Mouse (Mus musculus): ENCODE measurements around the gene Arl4d. TPM values are rescaled to one million over a fixed set of nuclear protein-coding genes. Genes with fewer than 3 reads are reported as not detected.
"Not testable (repeated sequence)": the region's sequence is repeated elsewhere in the genome, so short reads cannot be mapped to it uniquely, and the experiment has no call there.

The Arl4d gene
- total and polyA plus RNA-seq, 2 experiments, result 21.0 to 87.9 TPM

DNA sequence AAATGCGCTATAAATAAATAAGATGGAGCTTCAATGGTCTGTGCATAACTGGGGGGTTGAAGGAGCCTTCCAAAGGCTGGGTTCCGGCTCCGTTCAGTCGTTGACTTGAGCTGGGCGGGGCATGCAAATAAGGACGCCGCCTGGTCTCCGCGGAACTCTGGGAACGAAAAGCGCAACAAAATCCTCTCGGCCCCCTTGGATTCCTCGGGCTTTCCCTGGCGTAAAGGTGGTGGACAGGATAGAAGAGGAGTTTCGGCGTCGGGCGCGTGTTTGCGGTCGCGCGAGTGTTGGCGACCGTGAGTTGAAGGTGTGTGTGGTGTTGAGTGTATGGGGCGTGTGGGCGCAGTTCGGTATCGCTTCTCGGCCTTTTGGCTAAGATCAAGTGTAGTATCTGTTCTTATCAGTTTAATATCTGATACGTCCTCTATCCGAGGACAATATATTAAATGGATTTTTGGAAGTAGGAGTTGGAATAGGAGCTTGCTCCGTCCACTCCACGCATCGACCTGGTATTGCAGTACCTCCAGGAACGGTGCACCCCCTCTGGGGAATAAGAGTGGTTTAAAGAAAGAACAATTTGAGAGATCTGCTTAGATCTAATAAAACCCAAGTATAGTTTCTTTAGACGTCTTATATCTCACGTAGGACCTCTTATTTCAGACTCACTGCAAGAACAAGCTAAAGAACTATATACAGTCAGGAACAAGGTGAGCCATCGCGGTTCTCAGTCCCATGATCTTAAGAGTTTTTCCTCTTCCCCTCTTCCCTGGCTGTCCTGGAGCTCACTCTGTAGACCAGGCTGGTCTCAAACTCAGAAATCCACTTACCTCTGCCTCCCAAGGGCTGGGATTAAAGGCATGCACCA is 7.2 kb upstream of the Arl4d start:
- DNase-seq (ENCODE audit: extremely low read depth, low read depth, low spot score), result peak; percentile 98
- peak; percentile 85 for TF ChIP-seq POLR2A (IDR thresholded peaks at IDR 0.05; ENCODE audit: extremely low read depth, insufficient read depth, low read length)
- not testable (repeated sequence) for H3K27me3 ChIP-seq (ENCODE audit: control insufficient read depth, insufficient read depth, low read length); H3K79me2 ChIP-seq (ENCODE audit: control insufficient read depth, insufficient read depth, low read length); H3K36me3 ChIP-seq (ENCODE audit: control insufficient read depth, insufficient read depth, low read length)
- peak overlapping the region; percentile 100 for H3K27ac ChIP-seq (replicated peaks; ENCODE audit: insufficient read depth, low read depth, low read length)
- WGBS, result under 1% methylated on average over 39 of the region's 40 CpGs
- peak overlapping the region; percentile 95 for H3K9ac ChIP-seq (ENCODE audit: low read depth, low read length)
- H3K4me1 ChIP-seq (ENCODE audit: control insufficient read depth, insufficient read depth, low read length), result peaks cover 13% of the 10 kb centered on the region
- H3K4me3 ChIP-seq (ENCODE audit: insufficient read depth, low read depth, low read length), result peak overlapping the region; percentile 56; the same call in 1 of the 2 replicates

DNA sequence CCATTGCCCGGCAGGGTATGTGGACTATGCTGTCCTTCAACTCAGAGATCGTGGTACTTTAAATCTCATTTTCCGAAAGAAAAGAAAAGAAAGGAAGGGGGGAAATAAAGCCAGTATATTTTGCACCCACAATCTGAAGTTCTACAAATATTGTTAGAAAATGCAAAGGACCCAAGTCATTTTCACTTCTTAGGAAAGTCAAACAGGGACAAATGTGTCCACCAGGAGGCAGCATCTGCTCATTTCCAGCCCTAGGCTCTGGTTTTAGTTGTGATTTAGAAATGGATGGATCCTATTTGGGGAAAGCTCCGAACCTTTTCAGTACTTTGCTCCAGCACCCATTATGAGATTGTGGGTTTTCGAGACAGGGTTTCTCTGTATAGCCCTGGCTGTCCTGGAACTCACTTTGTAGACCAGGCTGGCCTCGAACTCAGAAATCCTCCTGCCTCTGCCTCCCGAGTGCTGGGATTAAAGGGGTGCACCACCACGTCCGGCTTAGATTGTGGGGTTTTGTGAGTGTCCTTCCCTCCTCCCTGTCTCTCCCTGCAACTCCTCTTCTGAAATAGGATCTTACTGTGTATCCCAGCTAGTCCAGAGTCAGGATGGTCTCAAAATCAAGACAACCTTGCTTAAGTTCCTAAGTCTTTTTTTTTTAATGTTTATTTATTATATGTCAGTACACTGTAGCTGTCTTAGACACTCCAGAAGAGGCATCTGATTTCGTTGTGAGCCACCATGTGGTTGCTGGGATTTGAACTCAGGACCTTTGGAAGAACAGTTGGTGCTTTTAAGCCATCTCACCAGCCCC is 6.4 kb upstream of the Arl4d start:
- TF ChIP-seq CTCF (IDR thresholded peaks at IDR 0.05; ENCODE audit: low read depth, low read length) (peak; percentile 52), POLR2A (IDR thresholded peaks at IDR 0.05; ENCODE audit: extremely low read depth, insufficient read depth, low read length) (no peak)
- H3K79me2 ChIP-seq (ENCODE audit: control insufficient read depth, insufficient read depth, low read length), result no peaks in the 10 kb centered on the region
- H3K27me3 ChIP-seq (ENCODE audit: control insufficient read depth, insufficient read depth, low read length), result no peaks in the 10 kb centered on the region
- no peaks in the 10 kb centered on the region for H3K36me3 ChIP-seq (ENCODE audit: control insufficient read depth, insufficient read depth, low read length)
- no peak overlapping the region for H3K4me3 ChIP-seq (ENCODE audit: insufficient read depth, low read depth, low read length)
- peak overlapping the region; percentile 48 for H3K27ac ChIP-seq (replicated peaks; ENCODE audit: insufficient read depth, low read depth, low read length)
- DNase-seq (ENCODE audit: extremely low read depth, low read depth, low spot score), result peak; percentile 76
- H3K9ac ChIP-seq (ENCODE audit: low read depth, low read length), result no peak overlapping the region
- H3K4me1 ChIP-seq (ENCODE audit: control insufficient read depth, insufficient read depth, low read length), result peaks cover 17% of the 10 kb centered on the region
- 19% methylated on average over 10 of the region's 10 CpGs for WGBS

DNA sequence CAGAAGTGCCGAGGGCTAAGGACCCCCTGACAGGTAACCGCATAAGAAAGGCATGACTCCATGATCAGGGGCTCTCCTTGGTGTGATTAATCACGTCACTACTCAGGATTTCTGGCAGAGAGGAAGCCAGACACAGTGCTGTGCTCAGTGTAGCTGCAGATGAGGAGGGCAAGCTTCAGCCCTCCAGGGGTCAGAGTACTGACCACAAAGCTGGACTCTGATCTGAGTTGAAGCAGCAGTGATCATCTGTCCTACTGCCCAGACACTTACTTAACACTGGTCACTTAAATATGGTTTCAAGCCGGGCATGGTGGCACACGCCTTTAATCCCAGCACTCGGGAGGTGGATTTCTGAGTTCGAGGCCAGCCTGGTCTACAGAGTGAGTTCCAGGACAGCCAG is 4.2 kb upstream of the Arl4d start:
- DNase-seq (ENCODE audit: extremely low read depth, low read depth, low spot score), result peak; percentile 86
- Histone ChIP-seq H3K4me3 (ENCODE audit: insufficient read depth, low read depth, low read length) (no peak overlapping the region), H3K36me3 (ENCODE audit: control insufficient read depth, insufficient read depth, low read length) (no peaks in the 10 kb centered on the region), H3K27me3 (ENCODE audit: control insufficient read depth, insufficient read depth, low read length) (no peaks in the 10 kb centered on the region), H3K27ac (replicated peaks; ENCODE audit: insufficient read depth, low read depth, low read length) (peak overlapping the region; percentile 52), H3K79me2 (ENCODE audit: control insufficient read depth, insufficient read depth, low read length) (no peaks in the 10 kb centered on the region), H3K4me1 (ENCODE audit: control insufficient read depth, insufficient read depth, low read length) (peaks cover 19% of the 10 kb centered on the region), H3K9ac (ENCODE audit: low read depth, low read length) (peak overlapping the region; percentile 8; the same call in 1 of the 2 replicates)
- TF ChIP-seq CTCF (IDR thresholded peaks at IDR 0.05; ENCODE audit: low read depth, low read length), result 0 out of 2 replicates have a peak, but pooled peaks have one; percentile 18
- TF ChIP-seq POLR2A (IDR thresholded peaks at IDR 0.05; ENCODE audit: extremely low read depth, insufficient read depth, low read length), result no peak
- WGBS, result 40% methylated on average over 7 of the region's 7 CpGs

DNA sequence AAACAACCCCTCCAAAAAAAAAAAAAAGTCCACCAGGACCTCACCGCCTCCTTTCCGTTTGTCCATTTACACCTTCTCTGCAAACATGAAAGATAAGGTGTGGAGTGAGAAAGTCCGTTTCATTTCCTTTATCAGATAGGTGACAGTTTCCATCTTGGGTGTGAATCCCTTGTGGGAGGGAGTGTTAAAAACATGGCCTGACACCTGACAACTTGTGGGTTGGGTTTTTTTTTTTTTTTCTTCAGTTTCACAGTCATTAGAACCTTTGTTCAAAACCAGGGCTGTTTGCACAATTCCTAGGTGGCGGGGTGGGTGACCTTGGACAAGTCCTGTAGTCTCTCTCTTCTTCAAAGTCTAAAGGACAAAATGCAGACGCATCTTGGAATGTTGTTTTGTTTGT is 3.6 kb upstream of the Arl4d start:
- H3K36me3 ChIP-seq (ENCODE audit: control insufficient read depth, insufficient read depth, low read length), result no peaks in the 10 kb centered on the region
- DNase-seq (ENCODE audit: extremely low read depth, low read depth, low spot score), result peak; percentile 75
- no peak overlapping the region for H3K4me3 ChIP-seq (ENCODE audit: insufficient read depth, low read depth, low read length)
- H3K4me1 ChIP-seq (ENCODE audit: control insufficient read depth, insufficient read depth, low read length), result peaks cover 19% of the 10 kb centered on the region
- H3K27ac ChIP-seq (replicated peaks; ENCODE audit: insufficient read depth, low read depth, low read length), result peak overlapping the region; percentile 34
- TF ChIP-seq POLR2A (IDR thresholded peaks at IDR 0.05; ENCODE audit: extremely low read depth, insufficient read depth, low read length), result no peak
- no peak for TF ChIP-seq CTCF (IDR thresholded peaks at IDR 0.05; ENCODE audit: low read depth, low read length)
- H3K9ac ChIP-seq (ENCODE audit: low read depth, low read length), result no peak overlapping the region
- H3K27me3 ChIP-seq (ENCODE audit: control insufficient read depth, insufficient read depth, low read length), result no peaks in the 10 kb centered on the region
- WGBS, result 18% methylated on average over 5 of the region's 5 CpGs
- peaks cover 5% of the 10 kb centered on the region; the same call in 1 of the 2 replicates for H3K79me2 ChIP-seq (ENCODE audit: control insufficient read depth, insufficient read depth, low read length)

DNA sequence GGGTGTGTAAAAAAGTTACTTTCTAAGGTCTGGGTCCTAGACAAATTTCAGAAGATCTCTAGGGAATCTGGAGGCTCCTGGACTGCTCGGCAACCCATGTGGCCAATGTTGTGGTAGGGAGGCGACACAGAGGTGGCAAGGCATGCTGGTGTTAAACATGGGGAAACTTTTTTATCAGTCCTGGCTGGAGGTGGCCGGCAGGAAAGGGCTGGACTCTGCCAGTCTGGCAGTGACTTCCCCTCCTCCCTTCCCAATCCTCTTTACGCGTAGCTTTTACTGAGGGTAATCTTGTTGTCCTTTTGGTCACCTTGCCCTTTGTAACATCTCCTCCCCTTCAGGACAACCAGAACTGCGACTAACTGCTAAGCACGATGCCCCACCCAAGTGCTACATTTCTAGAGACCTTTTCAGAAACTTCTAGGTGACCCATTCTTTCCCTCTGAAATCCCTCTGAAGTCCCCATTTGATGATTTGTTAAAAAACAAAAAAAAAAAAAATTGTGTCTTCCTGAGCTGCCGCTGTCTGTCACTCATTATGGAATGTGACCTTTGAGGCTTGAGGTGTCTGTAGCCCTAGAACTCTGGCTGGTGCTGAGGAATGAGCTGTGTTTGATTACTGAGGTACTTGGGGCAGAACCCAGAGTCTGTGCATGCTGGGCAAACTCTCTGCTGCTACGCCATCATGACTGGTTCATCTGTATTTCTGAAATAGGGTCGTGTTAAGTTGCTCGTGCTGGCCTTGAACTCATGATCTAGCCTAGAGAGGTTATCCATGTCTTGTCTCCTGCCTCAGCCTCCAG is 1.9 kb upstream of the Arl4d start:
- H3K9ac ChIP-seq (ENCODE audit: low read depth, low read length), result no peak overlapping the region
- WGBS, result 16% methylated on average over 11 of the region's 11 CpGs
- no peaks in the 10 kb centered on the region for H3K27me3 ChIP-seq (ENCODE audit: control insufficient read depth, insufficient read depth, low read length)
- H3K4me1 ChIP-seq (ENCODE audit: control insufficient read depth, insufficient read depth, low read length), result peaks cover 19% of the 10 kb centered on the region
- peaks cover 11% of the 10 kb centered on the region; the same call in 1 of the 2 replicates for H3K79me2 ChIP-seq (ENCODE audit: control insufficient read depth, insufficient read depth, low read length)
- TF ChIP-seq POLR2A (IDR thresholded peaks at IDR 0.05; ENCODE audit: extremely low read depth, insufficient read depth, low read length) (no peak), CTCF (IDR thresholded peaks at IDR 0.05; ENCODE audit: low read depth, low read length) (no peak)
- H3K27ac ChIP-seq (replicated peaks; ENCODE audit: insufficient read depth, low read depth, low read length), result peak overlapping the region; percentile 62
- DNase-seq (ENCODE audit: extremely low read depth, low read depth, low spot score), result peak; percentile 88
- no peak overlapping the region for H3K4me3 ChIP-seq (ENCODE audit: insufficient read depth, low read depth, low read length)
- no peaks in the 10 kb centered on the region for H3K36me3 ChIP-seq (ENCODE audit: control insufficient read depth, insufficient read depth, low read length)

All from liver, adult 2 months (tissue).